Comparison of ENCODE assay signal across 17 mouse cellular contexts in genomic region chr5:114565751-114566150, GRCm38 (mm10). TPM values are rescaled to one million over a fixed set of nuclear protein-coding genes. Genes with fewer than 3 reads are reported as not detected.
DNase-seq lines count a peak whose midpoint lies in the region; ATAC-seq lines count a peak whose summit lies in the region.
"Had no signal": no experiment of that assay in that cellular context is flagged by ENCODE, and none has a peak within 500 bp of the region (broad histone marks: within the 10 kb centered on the region; RNA-seq: fewer than 3 reads in every experiment).

No protein-coding gene starts in this region.

- no peak overlapping the region for H3K4me3 ChIP-seq in heart, embryonic 14.5 days (ENCODE audit: control insufficient read depth in 1 of 2, insufficient read depth in 1 of 2, low read depth in 1 of 2, low read length in 2 of 2)
- H3K4me3 ChIP-seq in lung, embryonic 15.5 days, result no peak overlapping the region
- no peak overlapping the region for H3K4me3 ChIP-seq in intestine, embryonic 16.5 days (ENCODE audit: low read length)
- H3K4me3 ChIP-seq: embryonic facial prominence, embryonic 13.5 days; forebrain, embryonic 12.5 days; hindbrain, embryonic 12.5 days; limb, embryonic 13.5 days; liver, embryonic 15.5 days had no signal

- no peaks in the 10 kb centered on the region for H3K36me3 ChIP-seq in heart, embryonic 14.5 days (ENCODE audit: control insufficient read depth, insufficient read depth, low read length)
- no peaks in the 10 kb centered on the region for H3K36me3 ChIP-seq in lung, embryonic 15.5 days
- H3K36me3 ChIP-seq in intestine, embryonic 16.5 days (ENCODE audit: control insufficient read depth, insufficient read depth, low read length), result no peaks in the 10 kb centered on the region
- H3K36me3 ChIP-seq: embryonic facial prominence, embryonic 13.5 days; forebrain, embryonic 12.5 days; hindbrain, embryonic 12.5 days; limb, embryonic 13.5 days; liver, embryonic 15.5 days had no signal

- H3K4me2 ChIP-seq in heart, embryonic 14.5 days (ENCODE audit: low read length), result 0 out of 2 replicates have a peak overlapping the region, but pooled peaks have one; percentile 11
- H3K4me2 ChIP-seq in lung, embryonic 15.5 days, result 0 out of 2 replicates have a peak overlapping the region, but pooled peaks have one; percentile 32
- H3K4me2 ChIP-seq in intestine, embryonic 16.5 days (ENCODE audit: low read depth, low read length), result peak overlapping the region; percentile 46; the same call in 1 of the 2 replicates
- H3K4me2 ChIP-seq: forebrain, embryonic 12.5 days; hindbrain, embryonic 12.5 days; liver, embryonic 15.5 days; midbrain, embryonic 11.5 days had no signal

- H3K9ac ChIP-seq in heart, embryonic 14.5 days (ENCODE audit: low read length), result no peak overlapping the region
- H3K9ac ChIP-seq in lung, embryonic 15.5 days, result no peak overlapping the region
- H3K9ac ChIP-seq in intestine, embryonic 16.5 days (ENCODE audit: low read depth, low read length), result 0 out of 2 replicates have a peak overlapping the region, but pooled peaks have one; percentile 37
- H3K9ac ChIP-seq: forebrain, embryonic 12.5 days; limb, embryonic 13.5 days; liver, embryonic 15.5 days had no signal

- no peak for ATAC-seq in heart, embryonic 14.5 days (ENCODE audit: insufficient number of reproducible peaks, insufficient read depth, low FRiP score, low read depth)
- ATAC-seq in lung, embryonic 15.5 days (ENCODE audit: borderline replicate concordance, extremely low read depth, low FRiP score, low TSS enrichment), result no peak
- ATAC-seq in intestine, embryonic 16.5 days, result no peak

- WGBS in heart, embryonic 14.5 days, result 35% methylated on average over 6 of the region's 6 CpGs
- 34% methylated on average over 6 of the region's 6 CpGs for WGBS in lung, embryonic 15.5 days
- 46% methylated on average over 6 of the region's 6 CpGs for WGBS in intestine, embryonic 16.5 days

- H3K9me3 ChIP-seq in heart, embryonic 14.5 days (ENCODE audit: control insufficient read depth, low read length), result peaks cover 9% of the 10 kb centered on the region
- H3K9me3 ChIP-seq in lung, embryonic 15.5 days, result no peaks in the 10 kb centered on the region
- peaks cover 10% of the 10 kb centered on the region for H3K9me3 ChIP-seq in intestine, embryonic 16.5 days (ENCODE audit: control insufficient read depth, low read length)
- H3K9me3 ChIP-seq: embryonic facial prominence, embryonic 13.5 days; liver, embryonic 15.5 days had no signal

- intact Hi-C loops in heart, postnatal 36 days (cut with DNase I), result loop anchor here (2.0 kb wide), 1 partner anchor 43 kb away; no protein-coding TSS in a partner anchor

- DNase-seq in adrenal gland, adult (ENCODE audit: inconsistent age in 2 of 2, low spot score in 1 of 2), result peak; percentile 76 to 82
- no peak for DNase-seq in adrenal gland, postnatal 25 days
- no peak for DNase-seq in heart, postnatal 36 days
- no peak for DNase-seq in lung, postnatal 36 days
- DNase-seq in ovary, postnatal 10 days (ENCODE audit: low spot score), result no peak
- DNase-seq: gastrocnemius, postnatal 36 days; layer of hippocampus, adult 9-11 months; thymus, postnatal 36 days had no signal

- no peak overlapping the region for H3K27ac ChIP-seq in heart, embryonic 14.5 days (replicated peaks in 1 of 2; ENCODE audit: control insufficient read depth in 1 of 2, insufficient read depth in 1 of 2, low read depth in 2 of 2, low read length in 2 of 2)
- H3K27ac ChIP-seq in lung, embryonic 15.5 days, result no peak overlapping the region
- no peak overlapping the region for H3K27ac ChIP-seq in intestine, embryonic 16.5 days (ENCODE audit: low read length)
- H3K27ac ChIP-seq: embryonic facial prominence, embryonic 13.5 days; forebrain, embryonic 12.5 days; hindbrain, embryonic 12.5 days; limb, embryonic 13.5 days; liver, embryonic 15.5 days had no signal

- H3K27me3 ChIP-seq in heart, embryonic 14.5 days (ENCODE audit: control insufficient read depth, insufficient read depth, low read length), result peaks cover 24% of the 10 kb centered on the region
- H3K27me3 ChIP-seq in lung, embryonic 15.5 days, result peaks cover 11% of the 10 kb centered on the region
- H3K27me3 ChIP-seq in intestine, embryonic 16.5 days (replicated peaks; ENCODE audit: control insufficient read depth, insufficient read depth, low read length), result no peaks in the 10 kb centered on the region; the same call in 1 of the 2 replicates

- peaks cover 15 to 38% of the 10 kb centered on the region in 2 experiments for H3K4me1 ChIP-seq in heart, embryonic 14.5 days (ENCODE audit: control insufficient read depth in 2 of 2, insufficient read depth in 2 of 2, low read length in 2 of 2)
- peaks cover 42% of the 10 kb centered on the region for H3K4me1 ChIP-seq in lung, embryonic 15.5 days
- peaks cover 41% of the 10 kb centered on the region for H3K4me1 ChIP-seq in intestine, embryonic 16.5 days (ENCODE audit: control insufficient read depth, insufficient read depth, low read length)

RNA-seq across cellular contexts. Expression of gene Fam222a, which starts 2.1 kb away (rescaled TPM):
- 26.9 and 39.8 TPM in 2 replicates for total RNA-seq in adrenal gland, postnatal 25 days (2021)
- 0.65 and 0.96 TPM in 2 replicates for polyA plus RNA-seq in heart, embryonic 14.5 days (2014; fragmentation: Nextera tagmentation; extraction: Ambion mirVana)
- 1 to 10 TPM; 1.6 to 1.9 TPM for total RNA-seq in heart, postnatal 36 days (2021)
- polyA plus RNA-seq in lung, embryonic 15.5 days (2015; fragmentation: Nextera tagmentation; extraction: Ambion mirVana), result 2.1 TPM in 2 replicates
- polyA plus RNA-seq in intestine, embryonic 16.5 days (2015; fragmentation: Nextera tagmentation; extraction: Ambion mirVana), result 3.9 and 5.8 TPM in 2 replicates

Comparison
In these comparisons a context has a peak if more than half of its experiments do, and no peak if none do; other contexts are left out.
1. DNase-seq: peak in adrenal gland, adult (2 of 2); none in adrenal gland, postnatal 25 days (single experiment), heart, postnatal 36 days (0 of 2), lung, postnatal 36 days (single experiment) and ovary, postnatal 10 days (single experiment).
2. Peak in every context shown above with its lines, with median percentiles within 50 percentile points of each other: H3K4me2 ChIP-seq.